Mouse (Mus musculus) hindbrain, embryonic 15.5 days (tissue): ENCODE measurements around the gene Tnfaip2. TPM values are rescaled to one million over a fixed set of nuclear protein-coding genes. Genes with fewer than 3 reads are reported as not detected.

Experiments used
- ATAC-seq: fragments of 200-750 bp; cut with Nextera tagmentation; 2 replicates; pipeline ENCODE4 v1.8.0; 2017; ENCODE audit warnings: low read depth, moderate number of reproducible peaks, moderate TSS enrichment; ENCODE audit not compliant: low FRiP score
- H3K27ac ChIP-seq: fragments of 300-500 bp; sonication (generic); replicated peaks from 2 replicates; pipeline ENCODE4 v1.5.1; 2015; ENCODE audit warnings: mild to moderate bottlenecking, inconsistent platforms
- H3K27me3 ChIP-seq: fragments of 300-500 bp; sonication (generic); 2 replicates; pipeline ENCODE4 v1.6.1; 2015; ENCODE audit warnings: control low read depth, inconsistent platforms
- H3K36me3 ChIP-seq: fragments of 300-500 bp; sonication (generic); 2 replicates; pipeline ENCODE4 v1.6.1; 2015; ENCODE audit warnings: control low read depth, inconsistent platforms
- H3K4me1 ChIP-seq: fragments of 300-500 bp; sonication (generic); replicated peaks from 2 replicates; pipeline ENCODE4 v1.6.1; 2015; ENCODE audit warnings: control low read depth, inconsistent platforms
- H3K4me2 ChIP-seq: fragments of 300-500 bp; sonication (generic); 2 replicates; pipeline ENCODE4 v1.6.1; 2015; ENCODE audit warnings: moderate library complexity, mild to moderate bottlenecking, inconsistent platforms
- H3K4me3 ChIP-seq: fragments of 300-500 bp; sonication (generic); 2 replicates; pipeline ENCODE4 v1.5.1; 2015; ENCODE audit warnings: mild to moderate bottlenecking, inconsistent platforms
- H3K9ac ChIP-seq: fragments of 300-500 bp; sonication (generic); 2 replicates; pipeline ENCODE4 v1.6.1; 2015; ENCODE audit warnings: inconsistent platforms
- H3K9me3 ChIP-seq: fragments of 300-500 bp; sonication (generic); 2 replicates; pipeline ENCODE4 v1.6.1; 2016; ENCODE audit warnings: control low read depth, inconsistent platforms
- WGBS: fragments of 180-500 bp; shearing (Covaris S2); methylation state at CpG from one replicate; pipeline ENCODE4 v1.1.7; 2015; 5-methylcytosine and 5-hydroxymethylcytosine counted together
- polyA plus RNA-seq: library from polyadenylated mRNA; unstranded; fragments of >200 nt; fragmentation: Nextera tagmentation; extraction: Ambion mirVana; gene quantifications from 2 replicates; pipeline ENCODE4 v1.2.1, GENCODE M21; 2015

Tnfaip2 gene
- polyA plus RNA-seq, 1 experiment from 2014 or later: 1.6 TPM

DNA sequence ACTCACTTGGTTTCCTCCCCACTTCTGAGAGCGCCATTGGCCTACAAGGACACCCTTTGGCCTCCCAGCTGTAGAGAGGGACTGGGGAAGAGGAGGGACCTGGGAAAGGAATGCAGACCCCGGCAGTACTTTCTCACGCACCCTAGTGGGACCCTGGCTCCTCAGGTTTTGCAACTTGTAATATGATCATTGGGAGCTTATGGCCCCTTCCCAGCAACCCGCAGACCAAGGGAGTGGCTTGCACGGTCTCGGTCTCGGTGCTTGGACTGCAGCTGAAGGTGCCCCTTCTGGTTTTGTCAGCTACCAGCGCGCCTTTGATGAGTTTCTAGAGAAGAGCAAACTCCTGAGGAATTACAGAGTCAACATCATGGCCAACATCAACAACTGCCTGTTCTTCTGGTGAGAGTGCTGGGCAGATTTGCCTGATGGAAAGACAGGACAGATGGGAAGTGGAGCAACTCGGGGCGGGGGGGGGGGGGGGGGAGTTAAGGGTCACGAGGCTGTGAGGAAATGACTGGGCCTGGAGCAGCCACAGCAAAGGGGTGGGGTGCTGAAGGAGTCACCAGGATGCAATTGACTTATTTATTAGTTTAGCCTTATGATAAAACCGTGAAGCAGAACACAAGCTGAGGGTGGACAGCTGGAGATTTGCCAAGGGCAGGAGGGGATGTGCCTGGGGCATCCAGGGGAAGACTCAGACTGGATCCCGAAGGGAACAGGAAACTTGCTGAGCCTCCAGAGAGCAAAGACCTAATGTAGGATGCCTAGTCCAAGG is 6.8 kb downstream of the Tnfaip2 start:
- Histone ChIP-seq H3K4me3 (no peak overlapping the region), H3K4me2 (no peak overlapping the region), H3K27ac (no peak overlapping the region), H3K9me3 (no peaks in the 10 kb centered on the region), H3K36me3 (no peaks in the 10 kb centered on the region), H3K9ac (no peak overlapping the region), H3K4me1 (peaks cover 14% of the 10 kb centered on the region), H3K27me3 (peaks cover 82% of the 10 kb centered on the region)
- ATAC-seq: no peak
- 23% methylated on average over 13 of the region's 14 CpGs for WGBS

DNA sequence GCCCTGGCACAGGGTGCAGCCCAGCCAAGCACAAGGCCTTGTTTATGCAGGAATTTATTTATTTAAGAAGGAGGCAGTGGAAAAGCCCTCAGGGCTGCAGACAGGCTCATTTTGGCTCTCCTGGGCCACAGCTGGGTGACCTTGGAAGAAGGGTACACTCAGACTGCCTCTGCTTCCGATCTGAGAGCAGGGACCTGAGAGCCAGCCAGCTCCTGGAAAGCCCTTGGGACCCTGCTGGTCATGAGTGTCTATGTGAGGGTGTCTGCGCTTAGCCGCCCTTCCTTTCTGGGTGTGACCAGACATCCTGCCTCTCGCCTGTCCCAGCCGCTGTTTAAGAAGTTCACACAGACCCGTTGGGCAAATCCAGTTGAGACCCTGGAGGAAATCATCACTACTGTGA is 8.1 kb downstream of the Tnfaip2 start:
- Histone ChIP-seq H3K4me3 (no peak overlapping the region), H3K36me3 (no peaks in the 10 kb centered on the region), H3K27ac (no peak overlapping the region), H3K9ac (no peak overlapping the region), H3K4me1 (peaks cover 13% of the 10 kb centered on the region), H3K4me2 (no peak overlapping the region), H3K27me3 (peaks cover 70% of the 10 kb centered on the region), H3K9me3 (no peaks in the 10 kb centered on the region)
- ATAC-seq: no peak
- WGBS: 50% methylated on average over 6 of the region's 6 CpGs

DNA sequence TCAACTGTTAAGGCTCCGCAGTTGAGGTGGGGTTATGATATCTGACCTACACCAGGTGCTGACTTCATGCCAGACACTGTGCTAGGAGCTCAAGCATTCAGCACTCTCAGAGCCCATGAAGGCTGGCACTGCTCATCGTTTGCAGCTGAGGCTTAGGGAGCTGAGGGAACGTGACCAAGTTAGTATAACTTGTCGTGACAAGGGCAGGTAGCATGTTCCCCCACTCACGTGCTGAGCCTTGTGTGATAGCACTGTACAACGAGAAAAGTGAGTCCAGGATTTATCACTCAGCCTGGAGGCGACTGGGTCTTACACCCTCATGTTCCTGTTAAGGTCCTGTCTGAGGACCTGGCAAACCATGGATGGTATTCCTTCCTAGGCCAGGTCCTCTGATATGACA is 9.3 kb downstream of the Tnfaip2 start:
- Histone ChIP-seq H3K36me3 (no peaks in the 10 kb centered on the region), H3K27me3 (peaks cover 60% of the 10 kb centered on the region), H3K4me1 (peaks cover under 1% of the 10 kb centered on the region; the same call in 1 of the 2 replicates), H3K9me3 (no peaks in the 10 kb centered on the region), H3K27ac (no peak overlapping the region), H3K4me3 (no peak overlapping the region), H3K4me2 (no peak overlapping the region), H3K9ac (no peak overlapping the region)
- WGBS: 86% methylated on average over 7 of the region's 7 CpGs
- ATAC-seq: no peak

- Histone ChIP-seq H3K27me3 (peaks cover 36% of the 10 kb centered on the region), H3K4me2 (no peak overlapping the region), H3K36me3 (no peaks in the 10 kb centered on the region), H3K4me3 (no peak overlapping the region), H3K9me3 (no peaks in the 10 kb centered on the region), H3K9ac (no peak overlapping the region), H3K27ac (no peak overlapping the region), H3K4me1 (no peaks in the 10 kb centered on the region)
- WGBS: 40% methylated on average over 4 of the region's 4 CpGs
- ATAC-seq: no peak
These were observed 11.8 kb downstream of the Tnfaip2 start for GRCm38 (mm10) chr12:111454021-111454420.

DNA sequence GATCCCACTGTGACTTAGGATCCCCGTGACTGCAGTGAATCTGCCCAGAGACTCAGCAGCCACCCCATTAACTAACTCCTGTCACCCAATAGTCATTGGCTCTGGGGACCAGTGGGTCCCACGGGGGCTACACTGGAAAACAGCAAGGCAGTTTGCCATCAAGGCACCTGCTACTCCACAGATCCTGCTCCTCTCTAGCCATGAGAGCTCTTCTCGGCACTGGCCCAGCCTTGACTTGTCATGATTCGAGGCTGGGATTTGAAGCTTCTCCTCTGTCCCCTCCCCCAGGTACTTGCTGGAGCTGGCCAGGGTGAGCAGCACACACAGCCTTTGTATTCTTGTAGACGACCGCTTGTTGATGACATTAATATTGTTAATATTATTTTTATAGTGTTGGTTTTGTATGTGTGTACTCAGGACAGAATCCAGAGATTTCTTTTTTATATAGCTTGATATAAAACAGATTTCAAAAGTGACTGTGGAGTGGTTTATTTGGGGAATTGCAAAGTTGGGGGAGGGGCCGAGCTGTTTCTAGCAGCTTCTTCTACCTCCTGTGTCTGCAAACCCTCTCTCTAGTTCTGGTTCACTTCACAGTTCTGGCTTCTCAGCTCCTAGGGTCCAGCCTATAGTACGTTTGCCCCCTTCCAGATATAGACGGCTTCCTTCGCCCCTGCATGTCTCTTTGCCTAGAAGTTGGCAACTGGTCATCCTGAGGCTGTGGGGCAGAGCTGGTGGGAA is 12.4 kb downstream of the Tnfaip2 start:
- Histone ChIP-seq H3K4me1 (no peaks in the 10 kb centered on the region), H3K9me3 (no peaks in the 10 kb centered on the region), H3K4me2 (no peak overlapping the region), H3K27me3 (peaks cover 31% of the 10 kb centered on the region), H3K27ac (no peak overlapping the region), H3K36me3 (no peaks in the 10 kb centered on the region), H3K9ac (no peak overlapping the region), H3K4me3 (no peak overlapping the region)
- WGBS: 76% methylated on average over 10 of the region's 10 CpGs
- no peak for ATAC-seq

- H3K4me1 ChIP-seq: 0 out of 2 replicates have a peak, but pooled peaks cover 4% of the 10 kb centered on the region
- H3K9ac ChIP-seq: no peak overlapping the region
- H3K9me3 ChIP-seq: no peaks in the 10 kb centered on the region
- ATAC-seq: no peak
- H3K27ac ChIP-seq: no peak overlapping the region
- 68% methylated on average over 12 of the region's 12 CpGs for WGBS
- no peak overlapping the region for H3K4me2 ChIP-seq
- H3K4me3 ChIP-seq: no peak overlapping the region
- peaks cover 24% of the 10 kb centered on the region for H3K27me3 ChIP-seq
- H3K36me3 ChIP-seq: no peaks in the 10 kb centered on the region
These were observed 13.1 kb downstream of the Tnfaip2 start for GRCm38 (mm10) chr12:111455311-111455846.

DNA sequence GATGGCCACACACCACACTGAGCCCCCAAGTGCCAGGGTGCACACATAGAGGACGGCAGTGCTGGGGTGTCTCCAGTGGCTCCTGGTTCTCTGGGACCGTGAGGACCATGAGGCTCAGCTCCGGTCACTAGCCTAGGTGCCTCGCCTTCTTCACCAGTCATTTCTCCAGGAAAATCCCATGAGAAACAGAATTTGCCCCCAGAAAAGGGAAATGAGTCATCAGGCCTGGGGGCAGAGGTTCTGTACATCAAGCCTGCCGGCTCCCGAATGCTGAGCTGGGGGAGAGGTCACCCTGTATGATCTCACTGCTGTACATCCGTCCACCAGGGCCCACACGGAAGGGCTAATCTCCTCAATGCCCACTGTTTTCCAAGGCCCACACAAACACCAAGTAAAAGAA is 13.6 kb downstream of the Tnfaip2 start:
- no peak overlapping the region for H3K27ac ChIP-seq
- no peak overlapping the region for H3K4me2 ChIP-seq
- no peaks in the 10 kb centered on the region for H3K9me3 ChIP-seq
- ATAC-seq: no peak
- 0 out of 2 replicates have a peak, but pooled peaks cover 4% of the 10 kb centered on the region for H3K4me1 ChIP-seq
- H3K9ac ChIP-seq: no peak overlapping the region
- peaks cover 19% of the 10 kb centered on the region for H3K27me3 ChIP-seq
- H3K4me3 ChIP-seq: no peak overlapping the region
- WGBS: 69% methylated on average over 8 of the region's 8 CpGs
- no peaks in the 10 kb centered on the region for H3K36me3 ChIP-seq

DNA sequence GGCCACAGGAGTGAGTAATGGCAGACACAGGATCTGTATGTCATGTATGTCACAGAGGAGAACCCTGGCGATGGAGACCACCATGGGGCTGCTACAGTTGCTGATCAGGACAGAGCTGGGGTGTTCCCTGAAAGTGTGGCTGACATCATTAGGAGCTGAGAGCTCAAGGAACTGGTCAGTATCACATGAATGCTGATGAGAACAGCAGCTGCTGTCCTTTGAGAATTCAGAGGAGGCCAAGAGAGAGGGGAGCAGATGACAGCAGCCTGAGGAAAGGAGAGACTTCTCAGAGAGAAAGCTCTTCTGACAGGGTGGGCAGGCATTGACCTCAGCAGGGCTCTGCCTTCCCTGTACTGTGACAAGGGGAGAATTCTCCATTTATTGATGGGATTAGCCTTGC is 15.5 kb downstream of the Tnfaip2 start:
- H3K4me3 ChIP-seq: no peak overlapping the region
- H3K4me2 ChIP-seq: no peak overlapping the region
- 86% methylated on average over 1 of the region's 1 CpGs for WGBS
- ATAC-seq: no peak
- H3K27me3 ChIP-seq: peaks cover 6% of the 10 kb centered on the region; the same call in 1 of the 2 replicates
- no peaks in the 10 kb centered on the region for H3K9me3 ChIP-seq
- no peak overlapping the region for H3K9ac ChIP-seq
- H3K4me1 ChIP-seq: 0 out of 2 replicates have a peak, but pooled peaks cover 4% of the 10 kb centered on the region
- H3K27ac ChIP-seq: no peak overlapping the region
- H3K36me3 ChIP-seq: no peaks in the 10 kb centered on the region

- H3K27ac ChIP-seq: no peak overlapping the region
- no peak overlapping the region for H3K9ac ChIP-seq
- no peak for ATAC-seq
- no peaks in the 10 kb centered on the region for H3K36me3 ChIP-seq
- 82% methylated on average over 7 of the region's 7 CpGs for WGBS
- no peaks in the 10 kb centered on the region for H3K27me3 ChIP-seq
- H3K4me1 ChIP-seq: 0 out of 2 replicates have a peak, but pooled peaks cover 4% of the 10 kb centered on the region
- H3K9me3 ChIP-seq: no peaks in the 10 kb centered on the region
- H3K4me2 ChIP-seq: no peak overlapping the region
- no peak overlapping the region for H3K4me3 ChIP-seq
These were observed 21.3 kb downstream of the Tnfaip2 start for GRCm38 (mm10) chr12:111463570-111463969.

GRCm38 (mm10) chr12:111466369-111466768 is 24.1 kb downstream of the Tnfaip2 start:
- Histone ChIP-seq H3K9me3 (no peaks in the 10 kb centered on the region), H3K9ac (no peak overlapping the region), H3K4me3 (no peak overlapping the region), H3K36me3 (no peaks in the 10 kb centered on the region), H3K4me1 (no peaks in the 10 kb centered on the region), H3K27ac (no peak overlapping the region), H3K27me3 (no peaks in the 10 kb centered on the region), H3K4me2 (no peak overlapping the region)
- 97% methylated on average over 3 of the region's 3 CpGs for WGBS
- ATAC-seq: no peak

DNA sequence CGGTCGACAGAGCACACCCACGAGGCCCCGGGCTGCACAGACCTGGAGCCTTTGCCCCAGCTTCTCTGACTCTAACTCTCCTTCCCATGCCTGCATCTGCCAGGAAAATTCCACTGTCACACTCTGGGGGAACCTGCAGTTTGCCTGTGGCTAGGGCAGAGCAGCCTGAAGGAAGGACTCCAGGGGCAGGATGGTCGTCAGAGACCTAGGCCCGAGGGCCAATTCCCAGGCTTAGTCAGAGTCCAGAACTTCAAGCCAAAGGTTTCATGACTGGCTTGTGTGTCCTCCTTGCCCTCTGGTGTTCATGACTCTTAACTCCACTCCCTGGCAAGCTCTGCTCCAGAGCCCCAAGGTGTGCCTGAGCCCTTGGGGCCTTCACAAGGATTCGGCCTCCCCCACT is 25.9 kb downstream of the Tnfaip2 start:
- H3K4me1 ChIP-seq: 0 out of 2 replicates have a peak, but pooled peaks cover 5% of the 10 kb centered on the region
- no peak overlapping the region for H3K9ac ChIP-seq
- 55% methylated on average over 7 of the region's 7 CpGs for WGBS
- H3K4me2 ChIP-seq: no peak overlapping the region
- no peaks in the 10 kb centered on the region for H3K27me3 ChIP-seq
- H3K36me3 ChIP-seq: no peaks in the 10 kb centered on the region
- no peak overlapping the region for H3K4me3 ChIP-seq
- no peak overlapping the region for H3K27ac ChIP-seq
- H3K9me3 ChIP-seq: no peaks in the 10 kb centered on the region
- no peak for ATAC-seq

DNA sequence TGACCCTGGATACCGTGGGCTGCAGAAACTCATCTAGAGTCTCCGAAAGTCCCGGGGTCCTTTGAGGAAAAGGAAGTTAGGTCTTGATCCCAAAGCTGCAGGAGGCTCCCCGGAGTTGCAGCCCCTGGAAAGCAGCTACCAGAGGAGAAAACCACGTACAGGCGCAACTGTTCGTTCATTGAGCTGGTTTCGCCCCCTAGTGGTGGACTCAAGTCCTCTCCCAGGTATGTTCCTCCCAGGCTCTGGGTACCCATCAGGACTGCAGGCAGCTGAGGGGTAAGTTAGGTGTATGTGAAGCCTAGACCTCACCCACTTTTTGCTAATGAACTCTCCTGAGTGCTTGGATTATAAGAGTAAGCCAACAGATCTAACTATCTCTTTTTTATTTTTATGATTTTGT is 27.2 kb downstream of the Tnfaip2 start:
- H3K27me3 ChIP-seq: no peaks in the 10 kb centered on the region
- H3K9ac ChIP-seq: no peak overlapping the region
- no peaks in the 10 kb centered on the region for H3K36me3 ChIP-seq
- no peak overlapping the region for H3K27ac ChIP-seq
- ATAC-seq: no peak
- no peak overlapping the region for H3K4me3 ChIP-seq
- 11% methylated on average over 8 of the region's 8 CpGs for WGBS
- H3K4me1 ChIP-seq: 0 out of 2 replicates have a peak, but pooled peaks cover 5% of the 10 kb centered on the region
- H3K4me2 ChIP-seq: no peak overlapping the region
- H3K9me3 ChIP-seq: no peaks in the 10 kb centered on the region
